Mouse (Mus musculus) kidney, embryonic 14.5 days (tissue): ENCODE results near the gene Fmn2. TPM values are rescaled to one million over a fixed set of nuclear protein-coding genes. Genes with fewer than 3 reads are reported as not detected.

ENCODE experiments used
- ATAC-seq: fragments of 200-750 bp; cut with Nextera tagmentation; 2 replicates; pipeline ENCODE4 v1.8.0; 2017; ENCODE audit warnings: moderate number of reproducible peaks, mild to moderate bottlenecking, moderate TSS enrichment, moderate library complexity; ENCODE audit not compliant: low FRiP score, low TSS enrichment
- H3K27ac ChIP-seq: fragments of 300-500 bp; sonication (generic); 2 replicates; pipeline ENCODE4 v1.5.1; 2014; ENCODE audit warnings: low read depth, mild to moderate bottlenecking, low read length, moderate library complexity, mixed read lengths
- H3K27me3 ChIP-seq: fragments of 300-500 bp; sonication (generic); 2 replicates; pipeline ENCODE4 v1.6.1; 2014; ENCODE audit warnings: mild to moderate bottlenecking, low read length; ENCODE audit not compliant: control insufficient read depth, insufficient read depth
- H3K36me3 ChIP-seq: fragments of 300-500 bp; sonication (generic); 2 replicates; pipeline ENCODE4 v1.6.1; 2014; ENCODE audit warnings: low read length, mixed read lengths; ENCODE audit not compliant: control insufficient read depth, insufficient read depth
- H3K4me1 ChIP-seq: fragments of 300-500 bp; sonication (generic); 2 replicates; pipeline ENCODE4 v1.6.1; 2014; ENCODE audit warnings: low read length, mixed read lengths; ENCODE audit not compliant: control insufficient read depth, insufficient read depth
- H3K4me2 ChIP-seq: fragments of 300-500 bp; sonication (generic); replicated peaks from 2 replicates; pipeline ENCODE4 v1.6.1; 2014; ENCODE audit warnings: low read depth, mild to moderate bottlenecking, low read length
- H3K4me3 ChIP-seq: fragments of 300-500 bp; sonication (generic); 2 replicates; pipeline ENCODE4 v1.5.1; 2014; ENCODE audit warnings: mild to moderate bottlenecking, low read length
- H3K9ac ChIP-seq: fragments of 300-500 bp; sonication (generic); 2 replicates; pipeline ENCODE4 v1.6.1; 2014; ENCODE audit warnings: low read depth, mild to moderate bottlenecking, low read length, moderate library complexity
- H3K9me3 ChIP-seq: fragments of 300-500 bp; sonication (generic); 2 replicates; pipeline ENCODE4 v1.6.1; 2016; ENCODE audit warnings: low read length; ENCODE audit not compliant: control insufficient read depth
- WGBS: fragments of 180-500 bp; shearing (Covaris S2); extraction: QIAGEN DNeasy Blood & Tissue Kit; methylation state at CpG from one replicate; pipeline ENCODE4 v1.1.7; 2014; 5-methylcytosine and 5-hydroxymethylcytosine counted together
- polyA plus RNA-seq: library from polyadenylated mRNA; unstranded; fragments of >200 nt; fragmentation: Nextera tagmentation; extraction: Ambion mirVana; gene quantifications from 2 replicates; pipeline ENCODE4 v1.2.1, GENCODE M21; 2014

The Fmn2 gene
- polyA plus RNA-seq, 1 experiment from 2014 or later = 0.93 TPM

- no peak overlapping the region for H3K4me3 ChIP-seq
- ATAC-seq = no peak
- no peaks in the 10 kb centered on the region for H3K4me1 ChIP-seq
- H3K9me3 ChIP-seq = no peaks in the 10 kb centered on the region
- H3K27me3 ChIP-seq = no peaks in the 10 kb centered on the region
- no peak overlapping the region for H3K4me2 ChIP-seq
- 88% methylated on average over 5 of the region's 5 CpGs for WGBS
- no peaks in the 10 kb centered on the region for H3K36me3 ChIP-seq
- H3K27ac ChIP-seq = no peak overlapping the region
- no peak overlapping the region for H3K9ac ChIP-seq
These were observed 46.7 kb downstream of the Fmn2 start for GRCm38 (mm10) chr1:174548291-174548690.

DNA sequence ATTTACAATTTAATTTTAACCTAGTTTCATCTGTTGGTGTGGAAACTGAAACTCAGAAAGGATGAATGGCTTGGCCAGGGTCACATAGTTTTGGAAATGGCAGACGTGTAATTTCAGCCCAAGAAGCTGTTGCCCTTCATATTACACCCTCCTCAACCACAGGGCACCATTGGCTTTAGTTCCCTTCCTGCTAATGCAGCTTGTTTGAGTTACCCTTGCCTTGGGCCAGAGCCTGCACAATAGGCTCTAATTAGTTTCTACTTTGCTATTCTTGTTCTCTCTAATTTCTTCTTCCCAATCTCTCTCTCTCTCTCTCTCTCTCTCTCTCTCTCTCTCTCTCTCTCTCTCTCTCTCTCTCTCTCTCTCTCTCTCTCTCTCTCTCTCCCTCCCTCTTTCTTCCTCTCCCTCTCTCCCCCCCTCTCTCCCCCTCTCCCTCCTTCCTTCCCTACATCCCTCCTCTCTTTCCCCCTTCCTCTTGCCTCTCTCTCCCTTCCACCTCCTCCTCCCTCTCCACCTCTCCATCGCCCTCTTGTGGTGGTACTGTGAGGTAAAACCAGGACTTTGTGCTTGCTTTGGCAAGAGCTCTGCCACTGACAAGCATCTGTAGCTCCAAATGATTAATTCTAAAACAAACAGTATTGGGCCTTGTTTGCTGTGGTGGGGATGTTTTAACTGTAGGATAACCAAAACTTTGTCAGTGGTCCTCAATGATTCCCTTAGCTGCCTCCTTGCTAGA is 51.8 kb downstream of the Fmn2 start:
- Histone ChIP-seq H3K9me3 (no peaks in the 10 kb centered on the region), H3K4me2 (no peak overlapping the region), H3K4me1 (no peaks in the 10 kb centered on the region), H3K27ac (no peak overlapping the region), H3K27me3 (no peaks in the 10 kb centered on the region), H3K9ac (no peak overlapping the region), H3K4me3 (no peak overlapping the region), H3K36me3 (no peaks in the 10 kb centered on the region)
- 26% methylated on average over 2 of the region's 2 CpGs for WGBS
- peak; percentile 57; the same call in 1 of the 2 replicates for ATAC-seq

GRCm38 (mm10) chr1:174555412-174555811 is 53.8 kb downstream of the Fmn2 start:
- Histone ChIP-seq H3K27ac (no peak overlapping the region), H3K4me2 (no peak overlapping the region), H3K27me3 (no peaks in the 10 kb centered on the region), H3K4me3 (no peak overlapping the region), H3K9ac (no peak overlapping the region), H3K9me3 (no peaks in the 10 kb centered on the region), H3K36me3 (no peaks in the 10 kb centered on the region), H3K4me1 (no peaks in the 10 kb centered on the region)
- no peak for ATAC-seq
- WGBS = 84% methylated on average over 3 of the region's 3 CpGs

DNA sequence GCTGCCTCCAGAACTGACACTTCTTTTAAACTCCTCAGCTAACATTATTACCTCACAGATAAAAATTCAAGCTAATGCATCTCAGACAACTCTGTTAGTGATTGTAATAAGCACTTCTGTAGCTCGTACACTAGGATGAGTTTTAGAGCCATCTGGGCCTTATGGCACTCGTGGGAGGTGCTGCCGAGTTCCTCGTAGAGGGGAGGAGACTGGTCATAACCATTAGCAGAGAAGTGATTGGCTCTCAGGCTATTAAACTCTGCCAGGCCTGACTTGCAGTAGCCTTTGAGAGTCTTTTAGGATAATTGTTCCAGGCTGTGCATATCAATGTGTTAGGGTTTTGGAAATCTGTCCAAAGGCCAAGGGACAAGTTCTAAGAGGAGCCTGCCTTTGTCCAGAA is 55.6 kb downstream of the Fmn2 start:
- 16% methylated on average over 4 of the region's 4 CpGs for WGBS
- Histone ChIP-seq H3K4me1 (no peaks in the 10 kb centered on the region), H3K9ac (no peak overlapping the region), H3K36me3 (no peaks in the 10 kb centered on the region), H3K27ac (no peak overlapping the region), H3K27me3 (no peaks in the 10 kb centered on the region), H3K4me3 (no peak overlapping the region), H3K4me2 (no peak overlapping the region), H3K9me3 (no peaks in the 10 kb centered on the region)
- no peak for ATAC-seq

DNA sequence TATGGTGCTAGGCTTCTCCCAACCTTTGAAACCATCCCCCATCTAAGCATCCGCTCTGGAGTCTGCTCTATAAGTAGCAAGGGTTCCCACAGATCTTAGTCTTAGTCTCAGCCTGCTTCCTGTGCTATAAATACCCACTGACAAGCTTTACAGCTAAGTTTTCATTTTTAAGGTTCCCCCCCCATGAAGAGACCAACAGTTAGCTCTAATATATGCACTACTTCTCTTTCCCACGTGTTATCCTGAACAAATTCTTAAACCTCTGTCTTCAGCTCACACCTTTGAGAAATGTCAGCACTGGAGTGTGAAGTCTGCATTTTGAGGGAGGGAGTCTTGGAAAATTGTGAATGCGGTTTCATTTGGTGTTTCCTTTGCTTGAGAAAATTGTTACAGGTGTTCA is 56.2 kb downstream of the Fmn2 start:
- Histone ChIP-seq H3K4me2 (no peak overlapping the region), H3K27me3 (no peaks in the 10 kb centered on the region), H3K9ac (no peak overlapping the region), H3K4me1 (no peaks in the 10 kb centered on the region), H3K27ac (no peak overlapping the region), H3K36me3 (no peaks in the 10 kb centered on the region), H3K4me3 (no peak overlapping the region), H3K9me3 (no peaks in the 10 kb centered on the region)
- ATAC-seq = no peak
- 61% methylated on average over 3 of the region's 3 CpGs for WGBS

GRCm38 (mm10) chr1:174558488-174558887 is 56.9 kb downstream of the Fmn2 start:
- Histone ChIP-seq H3K4me3 (no peak overlapping the region), H3K36me3 (no peaks in the 10 kb centered on the region), H3K27me3 (no peaks in the 10 kb centered on the region), H3K4me2 (no peak overlapping the region), H3K4me1 (no peaks in the 10 kb centered on the region), H3K9me3 (no peaks in the 10 kb centered on the region), H3K27ac (no peak overlapping the region), H3K9ac (no peak overlapping the region)
- WGBS = 77% methylated on average over 2 of the region's 2 CpGs
- no peak for ATAC-seq

DNA sequence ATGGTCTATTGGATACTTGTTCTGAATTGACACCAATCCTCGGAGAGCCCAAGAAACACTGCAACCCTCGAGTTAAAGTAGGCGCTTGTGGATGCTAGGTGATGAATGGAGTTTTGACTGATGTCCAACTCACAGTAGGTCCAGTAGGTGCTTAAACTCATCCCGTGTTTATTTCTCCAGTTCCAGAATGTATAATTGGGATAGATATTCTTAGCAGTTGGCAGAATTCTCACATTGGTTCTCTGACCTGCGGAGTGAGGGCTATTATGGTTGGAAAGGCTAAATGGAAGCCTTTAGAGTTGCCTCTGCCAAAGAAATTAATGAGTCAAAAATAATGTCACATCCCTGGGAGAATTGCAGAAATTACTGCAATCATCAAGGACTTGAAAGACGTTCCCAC is 62.9 kb downstream of the Fmn2 start:
- H3K4me3 ChIP-seq = no peak overlapping the region
- H3K9me3 ChIP-seq = no peaks in the 10 kb centered on the region
- no peaks in the 10 kb centered on the region for H3K4me1 ChIP-seq
- 85% methylated on average over 6 of the region's 6 CpGs for WGBS
- no peak overlapping the region for H3K27ac ChIP-seq
- no peak for ATAC-seq
- H3K4me2 ChIP-seq = no peak overlapping the region
- H3K36me3 ChIP-seq = no peaks in the 10 kb centered on the region
- H3K9ac ChIP-seq = no peak overlapping the region
- H3K27me3 ChIP-seq = no peaks in the 10 kb centered on the region

- Histone ChIP-seq H3K9me3 (no peaks in the 10 kb centered on the region), H3K36me3 (no peaks in the 10 kb centered on the region), H3K27me3 (no peaks in the 10 kb centered on the region), H3K9ac (no peak overlapping the region), H3K4me1 (no peaks in the 10 kb centered on the region), H3K4me2 (no peak overlapping the region), H3K4me3 (no peak overlapping the region), H3K27ac (no peak overlapping the region)
- ATAC-seq = no peak
- WGBS = 88% methylated on average over 3 of the region's 3 CpGs
These were observed 67.0 kb downstream of the Fmn2 start for GRCm38 (mm10) chr1:174568609-174569008.

DNA sequence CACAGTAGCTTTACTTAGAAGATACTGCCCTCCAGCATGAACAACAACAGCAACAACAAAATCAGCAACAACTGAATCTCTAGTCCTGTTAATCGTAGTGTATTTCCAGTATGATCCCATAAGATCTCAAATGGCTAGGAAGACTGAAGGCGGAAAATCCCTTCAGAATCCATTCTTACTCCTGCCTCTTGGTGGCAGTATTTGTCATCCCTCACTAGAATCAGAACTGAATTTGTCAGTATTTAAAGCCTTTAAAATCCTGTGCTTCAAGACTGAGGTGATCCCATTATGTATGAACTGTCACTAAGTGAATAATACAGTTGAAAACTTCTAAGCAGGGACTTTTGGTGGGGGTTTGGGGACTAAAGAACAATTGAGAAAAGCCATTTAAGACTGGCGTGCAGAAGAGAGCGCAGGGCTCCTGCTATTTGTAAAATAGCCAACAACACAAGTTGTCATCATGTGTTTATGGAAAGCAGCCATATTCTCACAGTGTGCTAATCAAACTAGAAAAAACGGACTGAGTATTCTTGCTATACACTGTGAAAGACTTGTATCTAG is 90.9 kb downstream of the Fmn2 start:
- Histone ChIP-seq H3K4me3 (no peak overlapping the region), H3K9ac (no peak overlapping the region), H3K27me3 (no peaks in the 10 kb centered on the region), H3K27ac (no peak overlapping the region), H3K4me1 (no peaks in the 10 kb centered on the region), H3K36me3 (no peaks in the 10 kb centered on the region), H3K4me2 (no peak overlapping the region), H3K9me3 (no peaks in the 10 kb centered on the region)
- WGBS = 72% methylated on average over 5 of the region's 5 CpGs
- no peak for ATAC-seq
